Mouse (Mus musculus) MEL (cell line): ENCODE data around the gene Tmem200c. TPM values are rescaled to one million over a fixed set of nuclear protein-coding genes. Genes with fewer than 3 reads are reported as not detected.

Experiments used
- DNase-seq: peaks from one replicate; pipeline ENCODE4 v3.0.0; 2011; ENCODE audit warnings: low read depth, low spot score
- H3K27ac ChIP-seq: 2 replicates; pipeline ENCODE4 v1.5.1; 2012; ENCODE audit warnings: low read depth, mild to moderate bottlenecking, control low read depth, low read length, moderate library complexity; ENCODE audit not compliant: control insufficient read depth
- H3K27me3 ChIP-seq, 2 experiments: fragments of 150-350 bp in 1 of 2; sonication (generic) in 1 of 2; 2 replicates each; pipeline ENCODE4 v1.6.1; 2012; ENCODE audit warnings: low read length in 2 of 2, mild to moderate bottlenecking in 2 of 2, improper control_type of control experiment in 1 of 2, moderate library complexity in 1 of 2; ENCODE audit not compliant: insufficient read depth in 2 of 2, control insufficient read depth in 1 of 2
- H3K36me3 ChIP-seq, 2 experiments: 2 replicates each; pipeline ENCODE4 v1.6.1; 2012 to 2014; ENCODE audit warnings: low read length in 2 of 2, improper control_type of control experiment in 1 of 2, inconsistent platforms in 1 of 2, mild to moderate bottlenecking in 1 of 2; ENCODE audit not compliant: insufficient read depth in 2 of 2, control insufficient read depth in 1 of 2
- H3K4me1 ChIP-seq, 2 experiments: fragments of 150-350 bp in 1 of 2; sonication (generic) in 1 of 2; 2 replicates each; pipeline ENCODE4 v1.6.1; 2012; ENCODE audit warnings: low read length in 2 of 2, improper control_type of control experiment in 1 of 2, mild to moderate bottlenecking in 1 of 2; ENCODE audit not compliant: insufficient read depth in 2 of 2, control insufficient read depth in 1 of 2
- H3K4me3 ChIP-seq, 2 experiments: fragments of 150-350 bp in 1 of 2; sonication (generic) in 1 of 2; 2 replicates each; pipeline ENCODE4 v1.5.1; 2012; ENCODE audit warnings: low read depth in 2 of 2, low read length in 2 of 2, mild to moderate bottlenecking in 2 of 2, moderate library complexity in 2 of 2, control low read depth in 1 of 2, improper control_type of control experiment in 1 of 2; ENCODE audit not compliant: control insufficient read depth in 1 of 2, insufficient read depth in 1 of 2
- H3K79me2 ChIP-seq: 2 replicates; pipeline ENCODE4 v1.6.1; 2012; ENCODE audit warnings: mild to moderate bottlenecking, low read length, moderate library complexity; ENCODE audit not compliant: control insufficient read depth, poor library complexity, insufficient read depth
- H3K9ac ChIP-seq: 2 replicates; pipeline ENCODE4 v1.6.1; 2012; ENCODE audit warnings: low read depth, mild to moderate bottlenecking, control low read depth, low read length, moderate library complexity; ENCODE audit not compliant: control insufficient read depth, poor library complexity, severe bottlenecking
- H3K9me3 ChIP-seq: fragments of 150-350 bp; sonication (generic); replicated peaks from 2 replicates; pipeline ENCODE4 v1.6.1; 2012; ENCODE audit warnings: mild to moderate bottlenecking, low read length, improper control_type of control experiment, moderate library complexity; ENCODE audit not compliant: insufficient read depth
- BHLHE40 ChIP-seq: IDR thresholded peaks from 2 replicates; pipeline ENCODE4 v1.6.1; 2012; ENCODE audit warnings: low read depth, mild to moderate bottlenecking, inconsistent platforms, low read length, improper control_type of control experiment, borderline replicate concordance
- CHD2 ChIP-seq: IDR thresholded peaks from 2 replicates; pipeline ENCODE4 v1.6.1; 2011; ENCODE audit warnings: low read length, improper control_type of control experiment
- CTCF ChIP-seq, 3 experiments: IDR thresholded peaks in 2 of 3; conservative IDR thresholded peaks in 1 of 3; 2 replicates each; pipeline ENCODE4 v1.5.1; 2011 to 2012; ENCODE audit warnings: low read length in 3 of 3, low read depth in 2 of 3, mild to moderate bottlenecking in 2 of 3, improper control_type of control experiment in 1 of 3, inconsistent platforms in 1 of 3, mixed read lengths in 1 of 3, moderate library complexity in 1 of 3; ENCODE audit not compliant: control insufficient read depth in 1 of 3, insufficient read depth in 1 of 3, poor library complexity in 1 of 3, severe bottlenecking in 1 of 3
- E2F4 ChIP-seq: IDR thresholded peaks from 2 replicates; pipeline ENCODE4 v1.6.1; 2011; ENCODE audit warnings: low read depth, low read length, improper control_type of control experiment, borderline replicate concordance
- EP300 ChIP-seq, 2 experiments: IDR thresholded peaks; 2 replicates each; pipeline ENCODE4 v1.6.1; 2011; ENCODE audit warnings: improper control_type of control experiment in 2 of 2, low read length in 2 of 2, low read depth in 1 of 2, mild to moderate bottlenecking in 1 of 2
- GABPA ChIP-seq: IDR thresholded peaks from 2 replicates; pipeline ENCODE4 v1.6.1; 2012; ENCODE audit warnings: low read depth, mild to moderate bottlenecking, inconsistent platforms, low read length, improper control_type of control experiment, moderate library complexity
- GATA1 ChIP-seq: IDR thresholded peaks from 2 replicates; pipeline ENCODE4 v1.6.1; 2011; ENCODE audit warnings: low read depth, low read length, improper control_type of control experiment
- MAFK ChIP-seq: IDR thresholded peaks from 2 replicates; pipeline ENCODE4 v1.6.1; 2011; ENCODE audit warnings: low read depth, mild to moderate bottlenecking, low read length, improper control_type of control experiment, borderline replicate concordance
- MAX ChIP-seq: IDR thresholded peaks from 2 replicates; pipeline ENCODE4 v1.6.1; 2011; ENCODE audit warnings: low read length, improper control_type of control experiment
- MAZ ChIP-seq: IDR thresholded peaks from 2 replicates; pipeline ENCODE4 v1.6.1; 2012; ENCODE audit warnings: low read depth, mild to moderate bottlenecking, inconsistent platforms, low read length, improper control_type of control experiment
- MXI1 ChIP-seq: IDR thresholded peaks from 2 replicates; pipeline ENCODE4 v1.6.1; 2011; ENCODE audit warnings: mild to moderate bottlenecking, low read depth, low read length, improper control_type of control experiment
- MYB ChIP-seq: IDR thresholded peaks from 2 replicates; pipeline ENCODE4 v1.6.1; 2011; ENCODE audit warnings: mild to moderate bottlenecking, low read depth, low read length, improper control_type of control experiment
- MYC ChIP-seq: IDR thresholded peaks from 2 replicates; pipeline ENCODE4 v1.6.1; 2011; ENCODE audit warnings: low read depth, mild to moderate bottlenecking, low read length, improper control_type of control experiment, moderate library complexity
- NRF1 ChIP-seq: IDR thresholded peaks from 2 replicates; pipeline ENCODE4 v1.6.1; 2014; ENCODE audit warnings: low read depth, mild to moderate bottlenecking, inconsistent platforms, low read length, improper control_type of control experiment, moderate library complexity; ENCODE audit not compliant: poor library complexity, insufficient read depth, severe bottlenecking
- POLR2AphosphoS2 ChIP-seq: IDR thresholded peaks from 2 replicates; pipeline ENCODE4 v1.6.1; 2011; ENCODE audit warnings: low read length, improper control_type of control experiment
- POLR2AphosphoS5 ChIP-seq: IDR thresholded peaks from 2 replicates; pipeline ENCODE4 v1.6.1; 2012; ENCODE audit warnings: low read depth, borderline replicate concordance, mild to moderate bottlenecking, inconsistent platforms, low read length, moderate library complexity, mixed read lengths
- RAD21 ChIP-seq: IDR thresholded peaks from 2 replicates; pipeline ENCODE4 v1.6.1; 2011; ENCODE audit warnings: mild to moderate bottlenecking, low read depth, low read length, improper control_type of control experiment
- RCOR1 ChIP-seq: IDR thresholded peaks from 2 replicates; pipeline ENCODE4 v1.6.1; 2012; ENCODE audit warnings: low read depth, mild to moderate bottlenecking, inconsistent platforms, low read length, improper control_type of control experiment
- SIN3A ChIP-seq: IDR thresholded peaks from 2 replicates; pipeline ENCODE4 v1.6.1; 2012; ENCODE audit warnings: low read length, improper control_type of control experiment, inconsistent platforms
- SMC3 ChIP-seq: IDR thresholded peaks from 2 replicates; pipeline ENCODE4 v1.6.1; 2011; ENCODE audit warnings: low read depth, low read length, improper control_type of control experiment
- TAL1 ChIP-seq: IDR thresholded peaks from 2 replicates; pipeline ENCODE4 v1.6.1; 2012; ENCODE audit warnings: mild to moderate bottlenecking, inconsistent platforms, low read length, moderate library complexity, mixed read lengths
- TBP ChIP-seq: IDR thresholded peaks from 2 replicates; pipeline ENCODE4 v1.8.0; 2011; ENCODE audit warnings: low read depth, low read length, improper control_type of control experiment
- TCF12 ChIP-seq: IDR thresholded peaks from 2 replicates; pipeline ENCODE4 v1.6.1; 2014; ENCODE audit warnings: low read depth, mild to moderate bottlenecking, inconsistent platforms, low read length, improper control_type of control experiment, moderate library complexity
- UBTF ChIP-seq: IDR thresholded peaks from 2 replicates; pipeline ENCODE4 v1.6.1; 2012; ENCODE audit warnings: low read depth, mild to moderate bottlenecking, inconsistent platforms, low read length, improper control_type of control experiment, moderate library complexity, borderline replicate concordance; ENCODE audit not compliant: insufficient read depth
- ZC3H11A ChIP-seq: IDR thresholded peaks from 2 replicates; pipeline ENCODE4 v1.6.1; 2012; ENCODE audit warnings: low read depth, mild to moderate bottlenecking, inconsistent platforms, low read length, improper control_type of control experiment
- ZKSCAN1 ChIP-seq: IDR thresholded peaks from 2 replicates; pipeline ENCODE4 v1.6.1; 2012; ENCODE audit warnings: low read depth, mild to moderate bottlenecking, inconsistent platforms, low read length, improper control_type of control experiment, moderate library complexity
- ZMIZ1 ChIP-seq: IDR thresholded peaks from 2 replicates; pipeline ENCODE4 v1.6.1; 2012; ENCODE audit warnings: low read depth, mild to moderate bottlenecking, inconsistent platforms, low read length, improper control_type of control experiment, moderate library complexity
- ZNF384 ChIP-seq: IDR thresholded peaks from 2 replicates; pipeline ENCODE4 v1.6.1; 2012; ENCODE audit warnings: low read depth, mild to moderate bottlenecking, inconsistent platforms, low read length, improper control_type of control experiment
- polyA plus RNA-seq, 2 experiments: library from polyadenylated mRNA; stranded (reverse) in 1 of 2; unstranded in 1 of 2; fragments of >175 nt in 1 of 2; fragments of >200 nt in 1 of 2; gene quantifications; 2 replicates each; pipeline versions ENCODE4 v1.2.1 to v1.2.4; 2012; ENCODE audit warnings: low replicate concordance in 2 of 2, low read depth in 1 of 2; ENCODE audit not compliant: insufficient read length in 2 of 2, insufficient read depth in 1 of 2, missing spikeins in 1 of 2
- total RNA-seq: library from RNA; depleted of rRNA; stranded (reverse); fragments of 300-350 nt; gene quantifications from 2 replicates; pipeline ENCODE4 v1.2.3, GENCODE M21; 2012

The Tmem200c gene
- total and polyA plus RNA-seq, 3 experiments: not detected

- Histone ChIP-seq H3K4me1 (no peaks in the 10 kb centered on the region), H3K27me3 (no peaks in the 10 kb centered on the region), H3K79me2 (no peaks in the 10 kb centered on the region), H3K27ac (no peak overlapping the region), H3K4me3 (no peak overlapping the region), H3K9ac (no peak overlapping the region), H3K9me3 (no peaks in the 10 kb centered on the region), H3K36me3 (no peaks in the 10 kb centered on the region)
- TF ChIP-seq MYB (no peak), GABPA (no peak), CHD2 (no peak), GATA1 (no peak), ZMIZ1 (no peak), MAFK (no peak), ZC3H11A (no peak), MYC (no peak), CTCF (IDR thresholded peaks at IDR 0.05 in 2 of 3, conservative IDR thresholded peaks at IDR 0.05 in 1 of 3; ENCODE audit: control insufficient read depth in 1 of 3, insufficient read depth in 1 of 3, low read depth in 2 of 3, low read length in 3 of 3, poor library complexity in 1 of 3, severe bottlenecking in 1 of 3) (no peak), POLR2AphosphoS5 (no peak), TAL1 (no peak), TCF12 (no peak), MAZ (no peak), ZKSCAN1 (no peak), ZNF384 (no peak), MXI1 (no peak), UBTF (no peak)
- DNase-seq: no peak
Observed at GRCm38 (mm10) chr17:68841097-68841891, 14.9 kb downstream of the Tmem200c start.

- Histone ChIP-seq H3K4me1 (no peaks in the 10 kb centered on the region), H3K27ac (no peak overlapping the region), H3K4me3 (no peak overlapping the region), H3K36me3 (no peaks in the 10 kb centered on the region), H3K27me3 (no peaks in the 10 kb centered on the region), H3K9me3 (no peaks in the 10 kb centered on the region), H3K9ac (no peak overlapping the region), H3K79me2 (no peaks in the 10 kb centered on the region)
- TF ChIP-seq TBP (no peak), SMC3 (no peak), GATA1 (no peak), MAFK (no peak), RAD21 (no peak), E2F4 (no peak), EP300 (IDR thresholded peaks at IDR 0.05; ENCODE audit: low read depth in 1 of 2, low read length in 2 of 2) (no peak), NRF1 (no peak), ZC3H11A (no peak), ZKSCAN1 (no peak), POLR2AphosphoS2 (no peak), MAX (no peak), RCOR1 (no peak), SIN3A (no peak), ZNF384 (no peak), CTCF (IDR thresholded peaks at IDR 0.05 in 2 of 3, conservative IDR thresholded peaks at IDR 0.05 in 1 of 3; ENCODE audit: control insufficient read depth in 1 of 3, insufficient read depth in 1 of 3, low read depth in 2 of 3, low read length in 3 of 3, poor library complexity in 1 of 3, severe bottlenecking in 1 of 3) (no peak), ZMIZ1 (no peak), BHLHE40 (no peak)
- DNase-seq: no peak
Observed at GRCm38 (mm10) chr17:68841892-68842252, 15.4 kb downstream of the Tmem200c start.
